Mouse (Mus musculus): ENCODE measurements at regions not wholly inside any gene's neighbourhood (a gene's known extent, or its start where the extent isn't known, plus 50 kb on each side); places are given as distances from the start of the nearest gene placed in this dataset.

DNA sequence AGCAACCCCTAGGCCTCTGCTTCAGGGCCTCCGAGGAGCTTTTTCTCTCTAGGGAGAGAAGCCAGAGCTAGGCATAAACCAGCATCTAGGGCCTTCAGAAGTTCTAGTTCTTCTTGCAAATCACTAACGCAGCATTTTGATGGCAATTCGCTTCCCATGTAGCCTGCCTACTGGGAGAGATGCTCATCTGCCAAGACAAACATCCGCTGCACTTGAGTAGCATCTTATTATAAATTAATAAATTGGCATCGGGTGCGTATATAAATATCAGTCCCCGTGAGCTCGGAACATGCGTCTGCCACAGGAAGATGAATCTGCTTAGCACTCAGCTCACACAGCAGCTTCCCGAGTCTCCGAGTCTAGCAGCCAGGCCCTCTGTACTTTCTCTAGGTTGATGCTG lies 50.9 kb upstream of the Insyn1 start:
- no peak for TF ChIP-seq CTCF (IDR thresholded peaks at IDR 0.05; ENCODE audit: borderline replicate concordance, extremely low read depth, insufficient read depth, insufficient read length)
- TF ChIP-seq POLR2A (IDR thresholded peaks at IDR 0.05; ENCODE audit: borderline replicate concordance, extremely low read depth, insufficient read depth, insufficient read length, poor library complexity, severe bottlenecking) = no peak

Data from brain, embryonic 14.5 days (tissue).